Comparison of ENCODE assay signal across 8 mouse cellular contexts in genomic region chr11:62538321-62539088, GRCm38 (mm10). TPM values are rescaled to one million over a fixed set of nuclear protein-coding genes. Genes with fewer than 3 reads are reported as not detected.
DNase-seq lines count a peak whose midpoint lies in the region; ATAC-seq lines count a peak whose summit lies in the region.

No protein-coding gene starts in this region.

- no peaks in the 10 kb centered on the region for H3K36me3 ChIP-seq in intestine, embryonic 14.5 days (ENCODE audit: control insufficient read depth, insufficient read depth, low read length)
- H3K36me3 ChIP-seq in limb, embryonic 15.5 days, result no peaks in the 10 kb centered on the region
- peaks cover 7% of the 10 kb centered on the region for H3K36me3 ChIP-seq in midbrain, embryonic 14.5 days (ENCODE audit: control insufficient read depth, insufficient read depth, low read length)

- 0 out of 2 replicates have a peak, but pooled peaks cover 4% of the 10 kb centered on the region for H3K4me1 ChIP-seq in intestine, embryonic 14.5 days (replicated peaks; ENCODE audit: control insufficient read depth, insufficient read depth, low read length)
- H3K4me1 ChIP-seq in limb, embryonic 15.5 days, result peaks cover 11% of the 10 kb centered on the region
- peaks cover 15% of the 10 kb centered on the region for H3K4me1 ChIP-seq in midbrain, embryonic 14.5 days (ENCODE audit: control insufficient read depth, insufficient read depth, low read length)

- peak; percentile 44 to 59 for DNase-seq in left cerebral cortex, adult 18-20 months (ENCODE audit: low spot score in 2 of 2)
- DNase-seq in left cerebral cortex, adult 11 months (ENCODE audit: low spot score), result no peak
- DNase-seq in embryo, embryonic 11 days, result peak; percentile 74
- peak; percentile 24 to 51 for DNase-seq in gastrocnemius, postnatal 36 days
- DNase-seq in intestine, embryonic 14.5 days (ENCODE audit: low spot score), result peak; percentile 85
- DNase-seq in midbrain, embryonic 14.5 days, result peak; percentile 77
- DNase-seq in spleen, postnatal 14 days (ENCODE audit: low spot score in 2 of 2), result peak; percentile 35 to 55

- peak; percentile 90 for ATAC-seq in intestine, embryonic 14.5 days (replicated peaks; ENCODE audit: low FRiP score, low TSS enrichment, low read depth)
- peak; percentile 78; the same call in 1 of the 2 replicates for ATAC-seq in limb, embryonic 15.5 days (ENCODE audit: insufficient number of reproducible peaks, low FRiP score, low TSS enrichment, low read depth)
- peak; percentile 79 for ATAC-seq in midbrain, embryonic 14.5 days (ENCODE audit: low FRiP score, low TSS enrichment)

- peak overlapping the region; percentile 68 for H3K4me3 ChIP-seq in intestine, embryonic 14.5 days (ENCODE audit: low read depth, low read length)
- H3K4me3 ChIP-seq in limb, embryonic 15.5 days, result peak overlapping the region; percentile 72
- peak overlapping the region; percentile 81 for H3K4me3 ChIP-seq in midbrain, embryonic 14.5 days (replicated peaks; ENCODE audit: low read depth, low read length)

- 0 out of 2 replicates have a peak overlapping the region, but pooled peaks have one; percentile 34 for H3K27ac ChIP-seq in intestine, embryonic 14.5 days (ENCODE audit: low read depth)
- peak overlapping the region; percentile 38; the same call in 1 of the 2 replicates for H3K27ac ChIP-seq in limb, embryonic 15.5 days
- peak overlapping the region; percentile 86 for H3K27ac ChIP-seq in midbrain, embryonic 14.5 days (replicated peaks; ENCODE audit: low read depth, low read length)

- H3K9me3 ChIP-seq in intestine, embryonic 14.5 days (ENCODE audit: control insufficient read depth, low read length), result no peaks in the 10 kb centered on the region
- no peaks in the 10 kb centered on the region for H3K9me3 ChIP-seq in limb, embryonic 15.5 days
- H3K9me3 ChIP-seq in midbrain, embryonic 14.5 days (ENCODE audit: control insufficient read depth, low read length), result no peaks in the 10 kb centered on the region

- H3K4me2 ChIP-seq in intestine, embryonic 14.5 days (ENCODE audit: low read length), result peak overlapping the region; percentile 88
- peak overlapping the region; percentile 94 for H3K4me2 ChIP-seq in limb, embryonic 15.5 days
- peak overlapping the region; percentile 85 for H3K4me2 ChIP-seq in midbrain, embryonic 14.5 days (ENCODE audit: low read length)

- peak overlapping the region; percentile 80 for H3K9ac ChIP-seq in intestine, embryonic 14.5 days (ENCODE audit: low read length)
- H3K9ac ChIP-seq in limb, embryonic 15.5 days, result peak overlapping the region; percentile 75
- H3K9ac ChIP-seq in midbrain, embryonic 14.5 days (replicated peaks; ENCODE audit: low read length), result peak overlapping the region; percentile 93

- intact Hi-C loops in gastrocnemius, postnatal 36 days (cut with DNase I), result loop anchor here (2.0 to 5.0 kb wide), 2 partner anchors 36 to 76 kb away; partner anchors contain the start of gene Trpv2

- H3K27me3 ChIP-seq in intestine, embryonic 14.5 days (replicated peaks; ENCODE audit: control insufficient read depth, insufficient read depth, low read length), result 0 out of 2 replicates have a peak, but pooled peaks cover 2% of the 10 kb centered on the region
- H3K27me3 ChIP-seq in limb, embryonic 15.5 days, result peaks cover 10% of the 10 kb centered on the region; the same call in 1 of the 2 replicates
- H3K27me3 ChIP-seq in midbrain, embryonic 14.5 days (ENCODE audit: control insufficient read depth, insufficient read depth, low read length), result no peaks in the 10 kb centered on the region

- under 1% methylated on average over 72 of the region's 73 CpGs for WGBS in intestine, embryonic 14.5 days
- WGBS in limb, embryonic 15.5 days, result under 1% methylated on average over 72 of the region's 73 CpGs
- under 1% methylated on average over 70 of the region's 73 CpGs for WGBS in midbrain, embryonic 14.5 days

RNA-seq across cellular contexts. Expression of gene Cenpv, which starts 0.6 kb away (rescaled TPM):
- total RNA-seq in left cerebral cortex, adult 18-20 months (2021), result 10 to 100 TPM; 34.7 to 36.9 TPM
- total RNA-seq in gastrocnemius, postnatal 36 days (2021), result 10 to 100 TPM; 13.9 to 21.8 TPM
- 31.1 and 44.9 TPM in 2 replicates for polyA plus RNA-seq in intestine, embryonic 14.5 days (2014; fragmentation: Nextera tagmentation; extraction: Ambion mirVana)
- 14.2 and 15.9 TPM in 2 replicates for polyA plus RNA-seq in limb, embryonic 15.5 days (2015; fragmentation: Nextera tagmentation; extraction: Ambion mirVana)
- 72.2 and 89.3 TPM in 2 replicates for polyA plus RNA-seq in midbrain, embryonic 14.5 days (2014; fragmentation: Nextera tagmentation; extraction: Ambion mirVana)

RNA-seq across cellular contexts. Expression of gene Ubb, which starts 12.5 kb away (rescaled TPM):
- 1,000 to 10,000 TPM; 1,699 to 1,805 TPM for total RNA-seq in left cerebral cortex, adult 18-20 months (2021)
- 100 to 1,000 TPM; 783 to 809 TPM for total RNA-seq in gastrocnemius, postnatal 36 days (2021)
- 2,820 and 3,158 TPM in 2 replicates for polyA plus RNA-seq in intestine, embryonic 14.5 days (2014; fragmentation: Nextera tagmentation; extraction: Ambion mirVana)
- 3,280 and 3,478 TPM in 2 replicates for polyA plus RNA-seq in limb, embryonic 15.5 days (2015; fragmentation: Nextera tagmentation; extraction: Ambion mirVana)
- 4,878 and 5,143 TPM in 2 replicates for polyA plus RNA-seq in midbrain, embryonic 14.5 days (2014; fragmentation: Nextera tagmentation; extraction: Ambion mirVana)

RNA-seq across cellular contexts. Expression of gene Trpv2, which starts 35.8 kb away (rescaled TPM):
- total RNA-seq in left cerebral cortex, adult 18-20 months (2021), result 10 to 100 TPM; 21.1 to 21.2 TPM
- total RNA-seq in gastrocnemius, postnatal 36 days (2021), result 1 to 10 TPM in 1 of 2 experiments, under 1 TPM in 1; 0.87 to 1.1 TPM
- polyA plus RNA-seq in intestine, embryonic 14.5 days (2014; fragmentation: Nextera tagmentation; extraction: Ambion mirVana), result 11.6 and 12.4 TPM in 2 replicates
- 4.1 and 5.1 TPM in 2 replicates for polyA plus RNA-seq in limb, embryonic 15.5 days (2015; fragmentation: Nextera tagmentation; extraction: Ambion mirVana)
- 26.4 and 28.0 TPM in 2 replicates for polyA plus RNA-seq in midbrain, embryonic 14.5 days (2014; fragmentation: Nextera tagmentation; extraction: Ambion mirVana)

Comparison
In these comparisons a context has a peak if more than half of its experiments do, and no peak if none do; other contexts are left out.
1. H3K27ac ChIP-seq: peak in every context shown above with its lines; median percentile 86 in midbrain, embryonic 14.5 days; 38 in limb, embryonic 15.5 days; 34 in intestine, embryonic 14.5 days.